Mouse (Mus musculus) right cerebral cortex, postnatal 4 days (tissue): ENCODE data around the gene Ccdc162.

ENCODE experiments used
- DNase-seq: peaks from one replicate; pipeline ENCODE4 v3.0.0-alpha.2; 2022

Ccdc162 gene

GRCm38 (mm10) chr10:41632062-41632461 lies 84.4 kb downstream of the Ccdc162 start:
- DNase-seq: no peak

- DNase-seq: no peak
Observed at GRCm38 (mm10) chr10:41626996-41627395, 89.4 kb downstream of the Ccdc162 start.

- DNase-seq: no peak
Observed at GRCm38 (mm10) chr10:41619988-41620387, 96.4 kb downstream of the Ccdc162 start.

GRCm38 (mm10) chr10:41615487-41615886 lies 100.9 kb downstream of the Ccdc162 start:
- no peak for DNase-seq

GRCm38 (mm10) chr10:41611941-41612340 lies 104.5 kb downstream of the Ccdc162 start:
- no peak for DNase-seq

- no peak for DNase-seq
Observed at GRCm38 (mm10) chr10:41609475-41609874, 107.0 kb downstream of the Ccdc162 start.

GRCm38 (mm10) chr10:41608485-41608884 lies 107.9 kb downstream of the Ccdc162 start:
- DNase-seq: no peak

- DNase-seq: no peak
Observed at GRCm38 (mm10) chr10:41602667-41603066, 113.8 kb downstream of the Ccdc162 start.

- DNase-seq: no peak
Observed at GRCm38 (mm10) chr10:41601898-41602545, 114.4 kb downstream of the Ccdc162 start.

GRCm38 (mm10) chr10:41601302-41601701 lies 115.1 kb downstream of the Ccdc162 start:
- no peak for DNase-seq

GRCm38 (mm10) chr10:41599051-41599450 lies 117.4 kb downstream of the Ccdc162 start:
- DNase-seq: no peak

GRCm38 (mm10) chr10:41598221-41598620 lies 118.2 kb downstream of the Ccdc162 start:
- DNase-seq: no peak

- DNase-seq: no peak
Observed at GRCm38 (mm10) chr10:41595550-41595949, 120.9 kb downstream of the Ccdc162 start.

GRCm38 (mm10) chr10:41594957-41595356 lies 121.5 kb downstream of the Ccdc162 start:
- DNase-seq: peak; percentile 31

- no peak for DNase-seq
Observed at GRCm38 (mm10) chr10:41594433-41594832, 122.0 kb downstream of the Ccdc162 start.

GRCm38 (mm10) chr10:41588616-41589015 lies 127.8 kb downstream of the Ccdc162 start:
- DNase-seq: no peak

GRCm38 (mm10) chr10:41586947-41587852 lies 129.2 kb downstream of the Ccdc162 start:
- no peak for DNase-seq

- no peak for DNase-seq
Observed at GRCm38 (mm10) chr10:41583383-41583782, 133.1 kb downstream of the Ccdc162 start.

- DNase-seq: no peak
Observed at GRCm38 (mm10) chr10:41582901-41583361, 133.5 kb downstream of the Ccdc162 start.

GRCm38 (mm10) chr10:41580441-41580840 lies 136.0 kb downstream of the Ccdc162 start:
- no peak for DNase-seq

GRCm38 (mm10) chr10:41578541-41578940 lies 137.9 kb downstream of the Ccdc162 start:
- no peak for DNase-seq

- no peak for DNase-seq
Observed at GRCm38 (mm10) chr10:41576328-41576833, 140.1 kb downstream of the Ccdc162 start.

- DNase-seq: no peak
Observed at GRCm38 (mm10) chr10:41575451-41576327, 140.7 kb downstream of the Ccdc162 start.
